Mouse (Mus musculus) MEL (cell line): ENCODE data around the gene Maml1. TPM values are rescaled to one million over a fixed set of nuclear protein-coding genes. Genes with fewer than 3 reads are reported as not detected.
A peak's percentile ranks its signal among the peaks of the same experiment; 100 is the strongest.

Experiments
- DNase-seq: peaks from one replicate; pipeline ENCODE4 v3.0.0; 2011; ENCODE audit warnings: low read depth, low spot score
- H3K27ac ChIP-seq: 2 replicates; pipeline ENCODE4 v1.5.1; 2012; ENCODE audit warnings: low read depth, mild to moderate bottlenecking, control low read depth, low read length, moderate library complexity; ENCODE audit not compliant: control insufficient read depth
- H3K27me3 ChIP-seq, 2 experiments: fragments of 150-350 bp in 1 of 2; sonication (generic) in 1 of 2; 2 replicates each; pipeline ENCODE4 v1.6.1; 2012; ENCODE audit warnings: low read length in 2 of 2, mild to moderate bottlenecking in 2 of 2, improper control_type of control experiment in 1 of 2, moderate library complexity in 1 of 2; ENCODE audit not compliant: insufficient read depth in 2 of 2, control insufficient read depth in 1 of 2
- H3K36me3 ChIP-seq, 2 experiments: 2 replicates each; pipeline ENCODE4 v1.6.1; 2012 to 2014; ENCODE audit warnings: low read length in 2 of 2, improper control_type of control experiment in 1 of 2, inconsistent platforms in 1 of 2, mild to moderate bottlenecking in 1 of 2; ENCODE audit not compliant: insufficient read depth in 2 of 2, control insufficient read depth in 1 of 2
- H3K4me1 ChIP-seq, 2 experiments: fragments of 150-350 bp in 1 of 2; sonication (generic) in 1 of 2; 2 replicates each; pipeline ENCODE4 v1.6.1; 2012; ENCODE audit warnings: low read length in 2 of 2, improper control_type of control experiment in 1 of 2, mild to moderate bottlenecking in 1 of 2; ENCODE audit not compliant: insufficient read depth in 2 of 2, control insufficient read depth in 1 of 2
- H3K4me3 ChIP-seq, 2 experiments: fragments of 150-350 bp in 1 of 2; sonication (generic) in 1 of 2; 2 replicates each; pipeline ENCODE4 v1.5.1; 2012; ENCODE audit warnings: low read depth in 2 of 2, low read length in 2 of 2, mild to moderate bottlenecking in 2 of 2, moderate library complexity in 2 of 2, control low read depth in 1 of 2, improper control_type of control experiment in 1 of 2; ENCODE audit not compliant: control insufficient read depth in 1 of 2, insufficient read depth in 1 of 2
- H3K79me2 ChIP-seq: 2 replicates; pipeline ENCODE4 v1.6.1; 2012; ENCODE audit warnings: mild to moderate bottlenecking, low read length, moderate library complexity; ENCODE audit not compliant: control insufficient read depth, poor library complexity, insufficient read depth
- H3K9ac ChIP-seq: 2 replicates; pipeline ENCODE4 v1.6.1; 2012; ENCODE audit warnings: low read depth, mild to moderate bottlenecking, control low read depth, low read length, moderate library complexity; ENCODE audit not compliant: control insufficient read depth, poor library complexity, severe bottlenecking
- H3K9me3 ChIP-seq: fragments of 150-350 bp; sonication (generic); replicated peaks from 2 replicates; pipeline ENCODE4 v1.6.1; 2012; ENCODE audit warnings: mild to moderate bottlenecking, low read length, improper control_type of control experiment, moderate library complexity; ENCODE audit not compliant: insufficient read depth
- CHD2 ChIP-seq: IDR thresholded peaks from 2 replicates; pipeline ENCODE4 v1.6.1; 2011; ENCODE audit warnings: low read length, improper control_type of control experiment
- CTCF ChIP-seq, 3 experiments: IDR thresholded peaks in 2 of 3; conservative IDR thresholded peaks in 1 of 3; 2 replicates each; pipeline ENCODE4 v1.5.1; 2011 to 2012; ENCODE audit warnings: low read length in 3 of 3, low read depth in 2 of 3, mild to moderate bottlenecking in 2 of 3, improper control_type of control experiment in 1 of 3, inconsistent platforms in 1 of 3, mixed read lengths in 1 of 3, moderate library complexity in 1 of 3; ENCODE audit not compliant: control insufficient read depth in 1 of 3, insufficient read depth in 1 of 3, poor library complexity in 1 of 3, severe bottlenecking in 1 of 3
- MAFK ChIP-seq: IDR thresholded peaks from 2 replicates; pipeline ENCODE4 v1.6.1; 2011; ENCODE audit warnings: low read depth, mild to moderate bottlenecking, low read length, improper control_type of control experiment, borderline replicate concordance
- MAZ ChIP-seq: IDR thresholded peaks from 2 replicates; pipeline ENCODE4 v1.6.1; 2012; ENCODE audit warnings: low read depth, mild to moderate bottlenecking, inconsistent platforms, low read length, improper control_type of control experiment
- MYB ChIP-seq: IDR thresholded peaks from 2 replicates; pipeline ENCODE4 v1.6.1; 2011; ENCODE audit warnings: mild to moderate bottlenecking, low read depth, low read length, improper control_type of control experiment
- MYC ChIP-seq: IDR thresholded peaks from 2 replicates; pipeline ENCODE4 v1.6.1; 2011; ENCODE audit warnings: low read depth, mild to moderate bottlenecking, low read length, improper control_type of control experiment, moderate library complexity
- POLR2A ChIP-seq, 2 experiments: IDR thresholded peaks; 2 replicates each; pipeline ENCODE4 v1.6.1; 2011 to 2012; ENCODE audit warnings: low read length in 2 of 2, mild to moderate bottlenecking in 2 of 2, control low read depth in 1 of 2, improper control_type of control experiment in 1 of 2, low read depth in 1 of 2, moderate library complexity in 1 of 2; ENCODE audit not compliant: control insufficient read depth in 1 of 2, insufficient read depth in 1 of 2, poor library complexity in 1 of 2
- POLR2AphosphoS5 ChIP-seq: IDR thresholded peaks from 2 replicates; pipeline ENCODE4 v1.6.1; 2012; ENCODE audit warnings: low read depth, borderline replicate concordance, mild to moderate bottlenecking, inconsistent platforms, low read length, moderate library complexity, mixed read lengths
- SIN3A ChIP-seq: IDR thresholded peaks from 2 replicates; pipeline ENCODE4 v1.6.1; 2012; ENCODE audit warnings: low read length, improper control_type of control experiment, inconsistent platforms
- SMC3 ChIP-seq: IDR thresholded peaks from 2 replicates; pipeline ENCODE4 v1.6.1; 2011; ENCODE audit warnings: low read depth, low read length, improper control_type of control experiment
- TAL1 ChIP-seq: IDR thresholded peaks from 2 replicates; pipeline ENCODE4 v1.6.1; 2012; ENCODE audit warnings: mild to moderate bottlenecking, inconsistent platforms, low read length, moderate library complexity, mixed read lengths
- TBP ChIP-seq: IDR thresholded peaks from 2 replicates; pipeline ENCODE4 v1.8.0; 2011; ENCODE audit warnings: low read depth, low read length, improper control_type of control experiment
- USF2 ChIP-seq, 2 experiments: IDR thresholded peaks; 2 replicates each; pipeline ENCODE4 v1.6.1; 2011 to 2012; ENCODE audit warnings: improper control_type of control experiment in 2 of 2, low read length in 2 of 2, borderline replicate concordance in 1 of 2, inconsistent platforms in 1 of 2, low read depth in 1 of 2, mild to moderate bottlenecking in 1 of 2; ENCODE audit not compliant: insufficient read depth in 1 of 2
- ZMIZ1 ChIP-seq: IDR thresholded peaks from 2 replicates; pipeline ENCODE4 v1.6.1; 2012; ENCODE audit warnings: low read depth, mild to moderate bottlenecking, inconsistent platforms, low read length, improper control_type of control experiment, moderate library complexity
- ZNF384 ChIP-seq: IDR thresholded peaks from 2 replicates; pipeline ENCODE4 v1.6.1; 2012; ENCODE audit warnings: low read depth, mild to moderate bottlenecking, inconsistent platforms, low read length, improper control_type of control experiment
- polyA plus RNA-seq, 2 experiments: library from polyadenylated mRNA; stranded (reverse) in 1 of 2; unstranded in 1 of 2; fragments of >175 nt in 1 of 2; fragments of >200 nt in 1 of 2; gene quantifications; 2 replicates each; pipeline versions ENCODE4 v1.2.1 to v1.2.4; 2012; ENCODE audit warnings: low replicate concordance in 2 of 2, low read depth in 1 of 2; ENCODE audit not compliant: insufficient read length in 2 of 2, insufficient read depth in 1 of 2, missing spikeins in 1 of 2
- total RNA-seq: library from RNA; depleted of rRNA; stranded (reverse); fragments of 300-350 nt; gene quantifications from 2 replicates; pipeline ENCODE4 v1.2.3, GENCODE M21; 2012

The Maml1 gene
- total and polyA plus RNA-seq, 3 experiments = 3.8 to 12.6 TPM; not detected in 1

DNA sequence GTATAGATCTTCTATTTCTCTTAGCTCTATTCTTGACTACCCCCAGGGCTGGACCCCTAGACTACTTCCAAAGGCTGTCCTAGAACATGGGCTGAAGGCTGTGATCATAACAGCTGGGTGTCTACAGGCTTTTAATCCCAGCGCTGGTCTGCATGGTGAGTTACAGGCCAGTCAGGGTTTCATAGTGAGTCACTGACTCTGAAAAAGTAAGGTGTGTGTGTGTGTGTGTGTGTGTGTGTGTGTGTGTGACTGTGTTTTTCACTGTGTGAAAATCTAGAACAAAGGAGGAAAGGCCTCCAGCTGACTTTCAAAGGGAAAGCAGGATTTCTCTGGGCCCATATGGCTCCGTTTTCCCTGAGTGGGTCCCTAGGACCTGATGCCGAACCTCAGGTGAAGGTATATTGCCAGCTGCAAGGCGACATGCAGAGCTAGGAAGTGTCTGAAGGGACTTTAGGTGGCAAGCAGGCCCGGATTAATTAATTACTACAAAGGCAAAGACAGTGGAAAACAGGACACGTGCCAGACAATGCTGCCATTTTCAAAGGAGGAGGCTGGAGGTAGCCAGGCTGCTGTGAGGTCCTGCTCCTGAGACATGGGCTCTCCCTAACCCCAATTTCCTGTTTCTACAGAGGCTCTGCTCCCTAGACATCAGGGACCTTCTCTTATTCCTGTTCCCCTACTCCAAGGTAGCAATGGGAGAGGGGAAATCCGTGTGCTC lies 69.4 kb downstream of the Maml1 start:
- no peak overlapping the region for H3K4me3 ChIP-seq
- H3K9me3 ChIP-seq = no peaks in the 10 kb centered on the region
- TF ChIP-seq TBP (no peak), CTCF (IDR thresholded peaks at IDR 0.05 in 2 of 3, conservative IDR thresholded peaks at IDR 0.05 in 1 of 3; ENCODE audit: control insufficient read depth in 1 of 3, insufficient read depth in 1 of 3, low read depth in 2 of 3, low read length in 3 of 3, poor library complexity in 1 of 3, severe bottlenecking in 1 of 3) (no peak), SIN3A (no peak), MAZ (no peak), MYB (no peak), MAFK (no peak), USF2 (IDR thresholded peaks at IDR 0.05; ENCODE audit: borderline replicate concordance in 1 of 2, insufficient read depth in 1 of 2, low read depth in 1 of 2, low read length in 2 of 2) (no peak), POLR2A (IDR thresholded peaks at IDR 0.05; ENCODE audit: control insufficient read depth in 1 of 2, insufficient read depth in 1 of 2, low read depth in 1 of 2, low read length in 2 of 2, poor library complexity in 1 of 2) (no peak), TAL1 (no peak), ZMIZ1 (no peak), SMC3 (no peak), CHD2 (no peak)
- peak; percentile 36 for DNase-seq
- H3K27me3 ChIP-seq = no peaks in the 10 kb centered on the region
- peaks cover 12% of the 10 kb centered on the region for H3K79me2 ChIP-seq
- peaks cover 0 to 25% of the 10 kb centered on the region in 2 experiments; a peak in 2 of 4 replicates for H3K36me3 ChIP-seq
- peaks cover 23 to 31% of the 10 kb centered on the region in 2 experiments for H3K4me1 ChIP-seq
- no peak overlapping the region for H3K27ac ChIP-seq
- H3K9ac ChIP-seq = no peak overlapping the region

DNA sequence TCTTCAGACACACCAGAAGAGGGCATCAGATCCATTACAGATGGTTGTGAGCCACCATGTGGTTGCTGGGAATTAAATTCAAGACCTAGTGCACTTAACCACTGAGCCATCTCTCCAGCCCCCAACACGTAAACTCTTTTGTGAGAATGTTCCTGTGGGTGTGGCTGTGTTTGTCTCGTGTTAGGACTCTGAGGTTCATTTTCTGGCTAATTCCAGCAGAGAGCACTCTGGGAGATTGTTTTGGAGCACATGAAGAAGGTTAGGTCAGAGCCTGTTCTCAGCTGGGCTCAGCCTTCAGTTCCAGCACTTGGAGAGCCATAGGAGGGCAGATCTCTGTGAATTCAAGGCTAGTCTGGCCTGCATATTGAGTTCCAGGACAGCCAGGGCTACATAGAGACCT lies 72.3 kb downstream of the Maml1 start:
- DNase-seq = no peak
- TF ChIP-seq POLR2AphosphoS5 = no peak
- TF ChIP-seq ZNF384 = peak; percentile 50; the same call in 1 of the 2 replicates
- TF ChIP-seq MYC = peak; percentile 40; the same call in 1 of the 2 replicates
- peak in 1 of 3 experiments; percentile 34; a peak in 1 of 6 replicates for TF ChIP-seq CTCF (IDR thresholded peaks at IDR 0.05 in 2 of 3, conservative IDR thresholded peaks at IDR 0.05 in 1 of 3; ENCODE audit: control insufficient read depth in 1 of 3, insufficient read depth in 1 of 3, low read depth in 2 of 3, low read length in 3 of 3, poor library complexity in 1 of 3, severe bottlenecking in 1 of 3)
- peaks cover 4% of the 10 kb centered on the region for H3K79me2 ChIP-seq
- peaks cover 20 to 22% of the 10 kb centered on the region in 2 experiments for H3K4me1 ChIP-seq
- H3K9me3 ChIP-seq = no peaks in the 10 kb centered on the region
- no peak overlapping the region for H3K9ac ChIP-seq
- no peak overlapping the region for H3K27ac ChIP-seq
- peaks cover 0 to 23% of the 10 kb centered on the region in 2 experiments; a peak in 2 of 4 replicates for H3K36me3 ChIP-seq
- no peak overlapping the region for H3K4me3 ChIP-seq
- no peaks in the 10 kb centered on the region for H3K27me3 ChIP-seq
